Mouse (Mus musculus) spleen, postnatal 36 days (tissue): ENCODE results near the gene Ddhd1.
A peak's percentile ranks its signal among the peaks of the same experiment; 100 is the strongest.

Experiments
- DNase-seq, 2 experiments: peaks; one replicate each; pipeline ENCODE4 v3.0.0; 2022; ENCODE audit warnings: low spot score in 2 of 2, mixed read lengths in 1 of 2

The Ddhd1 gene

DNA sequence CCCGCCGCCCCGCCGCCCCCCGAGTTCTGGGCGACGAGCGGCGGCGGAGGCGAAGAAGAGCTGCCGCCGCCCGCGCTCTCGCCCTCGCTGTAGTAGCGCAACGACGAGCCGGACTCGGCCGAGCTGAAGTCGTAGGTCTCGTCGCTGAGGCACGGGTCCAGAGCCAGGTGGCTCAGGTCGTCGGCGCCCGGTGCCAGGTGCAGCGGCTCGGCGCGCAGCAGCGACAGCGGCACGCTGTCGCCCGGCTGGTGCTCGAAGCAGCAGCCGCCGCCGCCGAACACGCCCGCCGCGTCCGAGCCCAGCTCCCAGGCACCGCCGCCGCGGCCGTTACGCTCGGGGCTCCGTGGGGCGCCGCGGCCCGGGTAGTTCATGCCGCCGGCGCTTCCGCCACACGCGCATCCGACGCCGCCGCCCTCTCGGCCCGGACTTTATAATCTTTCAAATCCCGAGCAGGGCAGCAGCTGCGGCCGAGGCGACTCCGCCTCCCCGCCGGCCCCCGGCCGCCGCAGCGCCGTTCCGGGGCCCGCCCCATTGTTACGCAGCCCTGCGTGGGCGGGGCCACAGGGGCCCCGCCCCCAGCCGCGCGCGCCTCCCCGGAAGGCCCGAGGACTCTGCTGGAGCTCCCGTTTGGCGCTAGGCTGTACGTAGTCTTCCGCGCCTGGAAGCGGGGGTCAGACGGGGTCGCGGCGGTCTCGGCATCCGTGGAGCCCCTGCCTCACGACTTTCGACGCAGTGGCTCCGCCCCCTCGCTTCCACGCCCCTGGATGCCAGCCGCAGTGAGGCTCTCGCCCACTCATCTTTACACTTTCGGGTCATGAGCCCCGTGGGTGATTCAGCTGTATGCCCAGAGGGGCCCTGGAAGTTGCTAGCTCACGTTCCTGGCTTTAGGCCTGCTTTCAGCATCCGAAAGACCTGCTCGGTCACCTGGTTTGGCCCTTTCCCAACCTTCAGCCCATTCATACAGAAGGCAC is at the start of gene Ddhd1:
Ddhd1 (minus strand) TSS at position 503 of the 971 bp plus-strand sequence.
- peak; percentile 87 to 88 for DNase-seq

DNA sequence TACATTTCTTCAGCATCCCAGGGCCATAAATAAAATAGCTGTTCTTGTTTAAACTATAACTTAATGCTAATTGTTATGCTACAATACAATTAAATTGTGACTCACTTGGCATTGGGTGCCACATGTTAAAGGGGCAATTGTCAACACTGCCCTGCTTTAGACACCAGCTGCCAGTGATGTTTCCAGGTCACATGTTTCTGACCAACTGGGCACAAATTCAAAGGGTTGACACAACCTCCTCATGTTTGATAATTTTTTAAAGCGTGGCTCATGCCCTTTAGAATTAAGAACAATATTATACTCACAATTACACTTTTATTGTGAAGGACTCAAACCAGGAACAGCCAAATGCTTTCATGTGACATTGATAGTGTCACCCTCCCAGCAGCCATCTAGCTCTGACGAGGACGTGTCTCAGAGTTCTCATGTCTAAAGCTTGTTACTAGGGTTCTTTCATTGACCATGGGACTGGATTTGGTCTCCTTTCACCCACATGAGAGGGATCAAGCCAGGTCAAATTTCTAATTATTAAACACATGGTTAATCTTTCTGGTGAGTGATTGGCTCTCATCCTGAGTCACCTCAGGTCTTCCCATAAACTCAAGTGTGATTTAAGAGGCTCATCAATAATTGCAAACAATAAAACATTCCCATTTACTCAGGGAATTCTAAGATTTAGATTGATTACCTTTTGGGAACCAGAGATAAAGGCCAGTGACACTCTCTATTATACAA is 49.4 kb upstream of the Ddhd1 start:
- no peak for DNase-seq

DNA sequence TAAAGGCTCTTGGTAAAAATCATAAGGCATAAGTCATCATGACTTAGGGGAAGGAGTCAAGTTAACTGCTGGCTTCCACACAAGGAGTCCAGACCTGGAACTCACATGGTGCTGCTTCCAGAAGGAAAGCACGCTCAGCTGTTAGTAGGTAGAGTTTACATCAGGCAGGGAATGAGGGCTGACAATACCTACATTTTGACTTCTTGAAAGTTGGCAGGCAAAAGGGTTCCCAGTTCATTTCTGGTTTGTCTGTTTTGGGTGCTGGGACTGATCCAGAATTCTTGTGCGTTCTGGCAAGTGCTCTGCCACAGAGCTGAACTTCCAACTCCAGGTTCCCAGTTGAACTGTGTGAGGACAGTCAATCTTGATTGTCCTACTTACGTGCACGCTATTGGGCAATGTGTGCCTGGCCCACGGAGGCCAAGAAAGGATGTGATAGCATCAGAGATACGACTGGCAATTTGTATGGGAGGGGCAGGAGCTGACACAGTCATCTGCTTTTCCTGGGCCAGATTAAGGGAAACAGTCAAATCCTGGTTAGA is 42.2 kb upstream of the Ddhd1 start:
- no peak for DNase-seq

DNA sequence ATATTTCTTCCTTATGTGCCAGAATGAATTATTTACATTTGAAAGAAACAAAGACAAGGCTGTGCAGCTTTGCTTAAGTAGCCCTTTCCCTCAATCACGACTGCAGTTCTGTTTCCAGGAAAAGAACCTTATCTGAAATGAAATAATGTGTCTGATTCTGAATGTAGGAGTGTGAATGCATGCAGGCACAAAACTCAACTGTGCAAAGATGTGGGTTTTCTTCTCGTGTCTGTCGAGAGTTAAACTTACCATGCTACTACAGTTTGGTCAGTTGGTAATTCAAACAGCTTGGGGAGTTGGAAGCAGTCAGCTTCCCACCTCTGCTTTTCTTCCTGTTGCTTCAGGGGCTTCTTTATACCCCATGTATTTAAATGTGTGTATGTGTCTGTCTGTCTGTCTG is 40.9 kb upstream of the Ddhd1 start:
- DNase-seq, result no peak

DNA sequence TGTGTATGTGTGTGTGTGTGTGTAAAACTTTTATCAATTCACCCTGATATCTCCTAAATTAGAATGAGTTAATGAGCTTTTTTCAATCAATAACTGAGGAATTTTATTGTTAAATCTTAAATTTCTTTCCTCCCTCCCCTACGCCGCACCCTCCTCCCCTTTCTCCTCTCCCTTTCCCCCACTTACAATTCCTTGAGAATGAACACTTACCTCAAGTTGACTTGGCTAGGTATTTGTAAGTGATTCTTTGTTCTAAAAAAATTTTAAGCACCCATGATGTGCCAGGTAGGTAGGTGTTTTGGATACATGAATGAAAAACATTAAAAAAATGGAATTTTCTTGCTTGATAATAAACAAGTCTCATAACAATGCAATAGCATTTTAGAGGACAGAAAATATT is 38.2 kb upstream of the Ddhd1 start:
- no peak for DNase-seq

DNA sequence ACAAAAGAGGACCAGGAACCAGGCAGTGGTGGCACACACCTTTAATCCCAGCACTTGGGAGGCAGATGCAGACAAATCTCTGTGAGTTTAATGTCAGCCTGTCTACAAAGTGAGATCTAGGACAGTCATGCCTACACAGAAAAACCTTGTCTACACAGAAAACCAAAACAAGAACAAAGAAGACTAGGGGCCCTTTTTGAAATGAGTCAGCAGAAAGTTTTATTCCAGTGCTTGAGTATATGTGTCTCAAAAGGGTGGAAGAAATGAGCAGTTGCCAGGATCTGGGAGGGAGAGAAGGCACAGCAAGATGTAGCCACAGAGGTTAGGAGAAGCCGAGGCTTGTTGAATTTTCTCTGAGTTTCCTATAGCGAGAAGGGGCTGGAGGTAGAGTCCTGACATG is 35.9 kb upstream of the Ddhd1 start:
- no peak for DNase-seq

DNA sequence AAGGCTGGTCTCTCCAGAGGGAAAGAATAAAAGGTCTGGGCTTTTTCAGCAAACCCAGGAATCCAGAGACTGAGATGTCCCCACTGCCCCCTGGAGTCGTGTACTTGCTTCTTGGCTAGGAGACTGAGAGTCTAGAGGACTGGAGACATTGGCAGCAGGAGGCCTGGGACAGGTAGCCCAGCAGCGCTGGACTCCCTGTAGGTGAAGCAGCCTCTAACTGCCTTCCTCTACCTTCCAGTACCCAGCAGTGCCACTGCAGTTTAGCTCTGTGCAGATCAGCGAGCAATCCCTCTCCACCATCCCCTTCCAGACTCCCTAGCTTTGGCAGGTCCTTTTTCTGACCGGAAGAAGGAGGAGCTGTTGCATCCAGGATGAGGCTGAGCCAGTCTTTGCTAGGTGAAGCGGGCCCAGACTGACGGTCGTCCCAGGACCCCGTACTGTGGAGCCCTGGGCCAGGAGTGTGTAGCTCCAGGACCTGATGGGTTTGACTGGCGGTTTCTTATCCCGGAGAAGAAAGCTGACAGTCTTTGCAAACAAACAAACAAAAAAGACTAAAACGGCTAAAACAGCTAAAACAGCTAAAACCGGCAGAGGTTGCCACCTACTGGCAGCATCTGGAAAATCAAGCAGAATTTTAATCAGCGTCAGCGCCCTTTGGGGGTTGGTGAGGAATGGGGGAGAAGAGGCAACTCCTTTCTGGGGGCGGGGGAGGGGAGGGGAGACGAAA is 32.7 kb upstream of the Ddhd1 start:
- peak in 1 of 2 experiments; percentile 5 for DNase-seq

DNA sequence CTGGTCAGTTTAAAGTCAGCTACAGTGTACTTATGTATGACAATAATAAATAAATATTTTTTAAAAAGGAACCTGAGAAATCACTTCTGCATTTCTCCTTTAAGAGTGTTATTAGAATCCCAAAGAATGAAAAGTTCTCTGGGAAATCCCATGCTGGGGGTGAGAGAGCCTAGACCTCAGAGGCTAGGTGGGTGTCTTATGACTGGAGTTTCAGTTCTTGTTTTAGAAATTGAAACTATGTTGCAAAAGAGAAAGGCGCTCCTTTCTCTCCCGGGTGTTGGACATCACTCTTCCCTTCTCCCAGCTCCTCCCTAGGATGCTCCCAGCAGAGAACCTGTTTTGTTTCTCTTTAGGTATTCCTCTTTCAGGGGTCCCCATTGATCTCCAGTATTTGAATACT is 27.4 kb upstream of the Ddhd1 start:
- no peak for DNase-seq

DNA sequence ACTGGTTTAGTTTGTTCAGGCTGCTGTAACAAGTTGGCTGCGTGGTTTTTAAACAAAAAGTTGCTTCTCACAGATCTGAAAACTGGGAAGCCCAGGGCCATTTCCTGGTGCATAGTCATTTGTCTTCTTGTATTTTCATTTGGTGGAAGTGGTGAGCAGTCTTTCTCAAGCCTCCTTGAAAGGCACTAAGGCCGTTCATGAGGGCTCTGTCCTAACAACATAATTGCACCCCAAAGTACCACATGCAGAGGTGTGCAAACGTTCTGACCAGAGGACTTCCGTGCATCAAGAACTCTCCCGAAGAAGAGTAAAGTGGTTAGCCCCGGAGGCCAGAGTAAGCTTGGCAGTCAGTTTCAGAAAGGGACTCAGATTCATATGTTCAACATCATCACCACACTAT is 18.8 kb upstream of the Ddhd1 start:
- DNase-seq, result no peak

DNA sequence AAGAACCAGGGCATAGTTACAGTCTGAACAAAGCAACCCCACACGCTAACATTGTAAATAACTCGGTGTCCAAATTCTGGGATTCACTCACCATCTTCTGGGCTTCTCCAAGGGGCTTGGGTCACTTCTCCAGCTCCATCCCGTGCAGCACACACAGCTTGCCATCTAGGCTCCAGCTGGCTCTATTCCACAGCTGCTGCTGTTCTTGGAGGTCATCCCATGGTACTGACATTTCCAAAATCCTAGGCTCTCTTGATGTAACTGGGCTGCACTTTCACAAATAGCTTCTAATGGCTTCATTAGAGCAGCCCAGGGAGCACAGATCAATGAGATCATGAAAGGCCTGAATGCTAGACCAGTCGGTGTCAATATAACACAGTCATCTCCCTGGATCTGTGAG is 10.4 kb upstream of the Ddhd1 start:
- no peak for DNase-seq

DNA sequence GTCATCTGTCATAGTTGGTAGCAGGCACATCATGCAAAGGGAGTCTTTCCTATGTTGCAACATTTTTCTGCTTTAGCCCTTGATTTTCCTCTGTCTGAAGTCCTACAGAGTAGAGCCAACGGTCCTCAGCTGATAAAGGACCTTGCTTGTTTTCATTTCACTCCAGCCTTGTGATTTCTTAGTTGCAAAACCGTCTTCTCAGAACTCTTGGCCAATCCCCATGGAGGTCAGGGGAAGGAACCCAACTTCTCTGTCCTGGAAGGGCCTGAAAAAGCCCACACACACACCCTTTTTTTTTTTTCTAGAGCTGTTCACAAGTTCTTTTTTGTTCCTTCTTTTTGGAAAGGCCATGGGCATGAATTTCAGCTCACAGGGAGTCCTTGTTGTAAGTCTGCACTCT is 9.3 kb upstream of the Ddhd1 start:
- DNase-seq, result no peak

DNA sequence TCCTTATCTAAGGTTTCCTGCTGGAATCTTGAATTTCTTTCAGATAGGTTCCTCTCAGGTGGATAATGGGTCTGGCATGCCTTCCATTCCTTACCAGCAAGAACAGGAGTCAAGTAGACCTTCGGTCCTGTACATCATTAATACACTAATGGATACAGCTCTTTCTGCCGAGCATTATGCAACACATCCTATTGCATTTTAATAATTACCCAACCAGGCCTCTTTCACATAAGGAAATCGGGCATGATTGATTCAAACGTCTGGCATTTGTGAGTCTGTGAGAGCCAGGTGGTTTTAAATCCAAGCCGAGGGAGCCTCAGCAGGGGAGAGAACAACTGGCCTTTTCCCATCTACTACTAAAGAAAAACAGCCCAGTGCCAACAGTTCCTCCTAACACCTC is 3.6 kb upstream of the Ddhd1 start:
- no peak for DNase-seq

DNA sequence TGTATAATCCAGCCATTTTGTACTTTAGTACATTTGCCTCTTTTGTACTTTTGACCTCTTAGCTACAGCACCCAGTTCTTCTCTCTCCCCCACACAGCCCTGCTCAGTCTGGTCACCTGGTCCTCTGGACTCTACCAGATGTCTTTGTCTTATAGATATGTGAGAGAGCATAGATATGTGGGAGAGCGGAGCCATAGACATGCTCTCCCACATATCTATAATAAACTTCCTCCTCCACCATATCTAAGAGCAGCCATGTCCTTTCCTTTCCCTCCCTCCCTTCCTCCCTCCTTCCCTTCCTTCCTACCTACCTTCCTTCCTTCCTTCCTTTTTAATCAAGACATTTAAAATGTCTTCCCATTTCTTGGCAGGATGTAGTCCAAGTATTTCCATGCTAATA is 2.4 kb upstream of the Ddhd1 start:
- no peak for DNase-seq

DNA sequence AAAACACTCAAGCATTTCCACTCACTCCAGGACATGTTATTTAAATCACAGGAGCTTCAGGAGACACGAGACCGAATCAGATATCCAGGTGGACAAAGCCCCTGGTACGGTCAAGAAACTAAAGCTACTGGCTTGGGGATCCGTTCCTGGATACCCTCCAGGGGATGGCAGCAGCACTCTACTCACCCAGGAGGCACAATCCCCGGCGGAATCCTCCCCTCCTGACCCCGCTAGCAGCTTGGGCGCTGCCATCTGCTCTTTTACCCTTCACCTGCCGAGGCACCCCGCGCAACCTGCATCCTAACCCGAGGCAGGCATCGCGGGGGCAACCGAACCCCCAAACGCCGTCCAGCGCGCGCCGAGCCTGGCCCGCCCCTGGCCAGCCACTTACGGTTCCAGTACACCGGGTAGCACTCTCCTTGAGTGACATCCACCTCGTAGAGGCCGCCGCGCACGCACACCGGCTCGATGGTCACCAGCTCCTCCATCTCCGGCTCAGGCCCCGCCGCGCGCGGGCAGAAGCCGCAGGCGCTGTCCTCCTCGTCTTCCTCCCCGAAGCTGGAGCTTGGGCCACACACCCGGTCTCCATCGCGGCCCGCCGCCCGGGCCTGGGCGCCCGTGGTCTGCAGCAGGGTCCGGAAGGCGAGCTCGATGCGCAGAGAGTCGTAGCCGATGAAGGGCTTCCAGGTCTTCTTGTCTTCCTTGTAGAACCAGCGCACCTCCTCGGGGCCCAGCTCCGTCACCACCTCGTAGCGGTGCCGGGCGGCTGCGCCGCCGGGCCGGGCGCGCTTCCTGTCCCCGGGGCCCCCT is 907 bp downstream of the Ddhd1 start:
- peak; percentile 46 to 51 for DNase-seq

DNA sequence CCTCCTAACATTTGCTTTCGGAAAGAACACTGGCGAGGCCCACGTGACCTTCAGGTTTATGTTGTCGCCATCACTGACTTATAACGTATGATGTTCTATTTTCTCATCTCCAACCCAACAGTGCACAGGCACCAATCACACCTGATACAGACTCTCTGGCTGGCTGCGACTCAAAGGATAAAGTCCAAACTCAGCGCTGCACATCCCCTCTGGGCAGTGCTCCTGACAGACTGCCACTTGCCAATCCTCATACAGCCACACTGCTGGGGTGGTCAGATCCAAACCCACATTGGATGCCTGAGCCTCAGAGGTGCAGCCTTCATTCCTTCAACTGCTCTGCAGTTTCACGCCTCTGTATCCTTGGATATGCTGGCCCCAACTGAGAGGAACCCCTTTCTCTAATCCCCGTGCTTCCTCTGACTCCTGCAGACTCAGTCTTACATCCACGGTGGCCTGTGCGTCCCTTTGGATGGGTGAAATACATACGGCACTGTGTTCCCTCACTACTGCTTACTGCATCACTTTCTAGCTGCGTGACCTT is 3.0 kb downstream of the Ddhd1 start:
- DNase-seq, result no peak

DNA sequence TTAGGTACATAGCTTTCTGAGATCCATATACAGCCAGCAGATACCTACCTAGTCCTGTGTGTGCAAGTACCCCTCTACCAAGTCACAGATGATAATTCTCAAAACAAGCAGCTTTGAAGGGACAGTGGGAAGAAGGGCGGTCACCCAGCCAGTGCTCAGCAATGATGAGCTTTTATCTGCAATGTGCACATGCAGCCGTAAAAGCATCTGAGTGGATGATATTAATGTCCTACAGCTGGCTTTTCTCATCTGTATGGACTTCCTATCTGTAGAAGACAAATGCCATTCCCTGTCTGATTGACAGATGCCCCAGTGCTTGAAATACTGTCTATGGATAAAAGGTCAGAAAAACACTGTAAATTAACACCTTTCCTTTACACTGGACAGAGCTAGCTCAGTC is 4.2 kb downstream of the Ddhd1 start:
- DNase-seq, result peak; percentile 44 to 57

DNA sequence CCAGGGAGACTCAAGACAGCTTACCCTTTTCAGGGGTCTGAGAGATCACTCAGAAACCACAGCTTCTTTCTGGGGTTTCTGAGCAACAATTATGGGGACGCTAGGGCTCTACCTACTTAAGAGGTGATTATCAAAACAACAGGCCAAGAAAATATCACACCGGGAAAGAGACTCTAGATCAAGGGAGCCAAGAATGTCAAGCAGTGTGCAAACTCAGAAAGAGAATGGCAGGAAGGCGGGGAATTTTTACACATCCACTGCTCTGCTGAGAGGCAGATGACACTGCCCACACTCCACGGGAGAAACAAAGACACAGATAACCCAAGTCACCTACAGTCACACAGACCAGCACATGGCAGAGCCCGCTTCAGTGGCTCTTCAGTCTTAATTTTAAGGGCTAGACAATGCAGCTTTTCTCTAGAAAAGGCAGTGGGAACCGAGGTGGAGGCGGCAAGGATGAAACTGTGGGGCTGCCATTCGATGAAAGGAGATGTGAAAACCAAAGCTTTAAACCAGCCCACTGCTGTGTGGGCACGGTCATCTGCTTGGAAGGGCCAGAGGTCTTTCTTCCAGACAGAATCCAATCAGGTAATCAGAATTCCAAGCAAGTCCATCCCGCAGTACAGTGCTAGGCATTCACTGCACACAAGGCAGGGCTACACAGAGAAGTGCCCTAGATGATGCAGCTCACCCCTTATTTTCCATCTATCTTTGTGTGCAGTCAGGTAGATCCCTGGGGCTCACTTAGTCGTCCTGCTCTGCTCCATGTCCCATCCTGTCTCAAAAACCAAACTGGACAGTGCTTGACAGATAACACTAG is 8.7 kb downstream of the Ddhd1 start:
- no peak for DNase-seq

DNA sequence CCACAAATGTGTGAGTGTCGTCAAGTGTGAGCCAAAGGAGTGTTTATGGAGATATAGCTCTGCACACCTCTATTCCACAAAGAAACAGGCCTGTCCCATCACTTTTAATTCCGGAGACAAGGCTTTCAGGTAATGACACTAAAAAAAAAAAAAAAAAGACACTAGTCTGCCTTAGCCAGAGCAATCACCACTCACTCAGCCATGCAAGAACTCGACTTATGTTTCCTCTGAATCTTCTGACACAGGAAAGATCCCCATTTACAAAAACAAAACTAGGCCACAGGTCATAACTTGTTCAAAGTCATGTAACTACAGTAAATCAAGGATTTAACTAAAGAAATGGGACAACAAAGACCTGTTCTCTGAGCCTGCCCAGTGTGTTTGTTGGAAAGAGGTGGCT is 9.8 kb downstream of the Ddhd1 start:
- DNase-seq, result no peak

DNA sequence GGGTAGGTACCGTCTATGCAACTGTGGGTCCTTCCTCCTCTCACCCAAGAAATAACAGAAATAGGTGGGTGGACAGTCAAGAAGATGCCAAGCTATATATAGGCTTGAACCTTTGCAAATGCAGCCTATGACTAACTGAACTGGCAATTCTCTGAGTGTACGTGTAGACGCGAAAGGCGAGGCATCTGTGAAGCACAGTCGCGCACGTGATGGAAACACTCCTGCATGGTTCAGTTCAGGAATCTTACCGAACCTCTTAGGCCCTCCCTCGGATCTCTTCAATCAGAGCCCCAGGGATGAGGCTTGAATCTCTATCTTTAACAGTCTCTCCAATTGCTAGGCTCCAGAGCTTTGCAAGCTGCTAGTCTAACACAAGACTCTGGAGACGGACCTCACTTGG is 10.3 kb downstream of the Ddhd1 start:
- no peak for DNase-seq

DNA sequence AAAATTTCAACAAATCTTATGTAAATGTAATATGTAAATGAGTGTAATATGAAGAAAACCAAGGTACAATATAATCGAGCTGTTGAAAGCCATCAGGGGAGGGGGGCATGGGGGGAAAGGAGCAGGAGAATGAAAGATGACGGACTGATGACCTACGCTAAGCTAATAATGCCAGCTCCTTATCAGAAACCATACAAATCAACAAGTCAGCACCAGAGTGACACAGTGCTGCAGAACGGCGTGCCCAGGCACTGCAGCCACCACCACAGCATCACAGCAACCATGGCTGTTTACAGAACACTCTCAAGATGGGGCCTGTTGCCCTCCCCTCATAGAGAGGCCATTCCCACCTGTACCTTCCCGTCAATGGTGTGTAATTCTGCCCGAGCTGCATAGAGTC is 10.8 kb downstream of the Ddhd1 start:
- no peak for DNase-seq
